Mouse (Mus musculus) 3T3-L1 (cell line): ENCODE results near the gene Actrt3.
"Not testable (repeated sequence)": the region's sequence is repeated elsewhere in the genome, so short reads cannot be mapped to it uniquely, and the experiment has no call there.

Experiments
- DNase-seq: peaks from one replicate; pipeline ENCODE4 v3.0.0-alpha.2; 2015; ENCODE audit warnings: low read depth, low spot score

The Actrt3 gene

GRCm38 (mm10) chr3:30573549-30573948 is 26.2 kb downstream of the Actrt3 start:
- DNase-seq: no peak

DNA sequence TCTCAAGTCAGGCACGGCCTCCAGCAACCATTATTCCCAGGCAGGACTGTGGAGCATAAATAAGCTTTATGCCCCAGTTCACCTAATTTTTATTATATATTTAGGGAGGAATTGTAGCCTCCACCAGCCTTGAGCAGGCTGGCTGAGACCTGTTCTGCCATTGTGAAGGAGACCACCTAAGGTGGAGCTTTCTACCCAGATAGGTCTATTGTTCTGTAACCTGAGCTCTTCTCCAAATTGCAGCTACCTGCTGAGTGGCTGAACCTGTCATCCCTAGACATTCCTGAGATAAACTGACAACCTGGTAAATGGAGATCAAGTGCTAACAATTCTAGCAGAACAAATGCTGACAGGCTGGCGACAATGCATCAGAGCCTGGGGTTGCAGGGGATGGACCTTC is 33.4 kb downstream of the Actrt3 start:
- DNase-seq: not testable (repeated sequence)

DNA sequence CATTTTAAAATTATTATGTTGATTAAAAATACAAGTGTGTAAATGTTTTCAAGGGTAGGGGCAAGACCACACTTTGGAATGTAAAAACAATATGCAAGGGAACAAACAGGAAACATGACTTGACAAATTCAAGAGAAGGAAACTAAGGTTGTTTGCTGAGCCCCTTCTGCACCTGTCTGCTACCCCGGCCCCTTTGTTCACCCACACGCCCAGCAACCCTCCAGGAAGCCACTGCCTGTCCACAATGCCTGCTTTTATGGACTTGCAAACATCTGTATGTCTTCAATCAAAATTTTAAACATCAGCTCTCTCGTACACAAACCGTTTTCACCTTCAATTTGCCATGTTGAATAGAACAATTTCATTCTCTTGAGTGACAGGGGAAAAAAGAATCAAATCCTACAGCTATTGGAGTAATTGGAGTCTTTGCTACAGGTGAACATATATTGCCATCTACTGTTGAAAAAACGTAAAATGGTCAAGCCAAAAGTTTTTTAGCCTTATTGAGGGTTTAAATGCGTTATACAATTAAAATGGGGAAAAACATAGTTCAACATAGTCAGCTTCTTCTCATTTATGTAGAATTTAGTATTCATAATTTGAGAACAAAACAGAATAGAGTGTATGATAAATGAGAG is 38.9 kb downstream of the Actrt3 start:
- DNase-seq: peak; percentile 63

- DNase-seq: no peak
Measured at GRCm38 (mm10) chr3:30553741-30554140, 46.0 kb downstream of the Actrt3 start.

DNA sequence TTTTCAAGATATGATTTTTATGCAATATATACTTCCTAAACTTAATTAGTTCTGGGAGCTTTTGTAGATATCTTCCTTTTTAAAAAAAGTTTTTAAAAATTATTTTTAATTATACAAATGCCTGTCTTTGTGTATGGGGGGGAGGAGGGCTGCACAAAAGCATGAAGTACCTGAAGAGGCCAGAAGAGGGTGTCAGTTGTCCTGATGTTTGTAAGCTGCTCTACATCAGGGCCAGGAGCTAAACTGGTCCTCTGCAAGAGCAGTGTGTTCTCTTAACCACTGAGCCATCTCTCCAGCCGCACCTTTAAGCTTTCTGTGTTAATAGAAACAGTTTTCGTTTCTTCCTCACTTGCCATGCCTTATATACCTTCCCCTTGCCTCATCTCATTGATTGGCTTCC is 49.5 kb downstream of the Actrt3 start:
- DNase-seq: peak; percentile 33

GRCm38 (mm10) chr3:30548928-30549327 is 50.8 kb downstream of the Actrt3 start:
- no peak for DNase-seq

GRCm38 (mm10) chr3:30547908-30548307 is 51.8 kb downstream of the Actrt3 start, which contains the start of gene Mecom:
Mecom (minus strand) TSS chr3:30548008.
- DNase-seq: no peak
